Mouse (Mus musculus) macrophage (primary cell): Measurements from ENCODE around the gene Hba-a1. TPM values are rescaled to one million over a fixed set of nuclear protein-coding genes. Genes with fewer than 3 reads are reported as not detected.

Experiments used
- H3K27ac ChIP-seq: fragments of 350-480 bp; formaldehyde crosslinking; 2 replicates; pipeline ENCODE4 v1.9.0; 2021
- H3K36me3 ChIP-seq: fragments of 350-480 bp; formaldehyde crosslinking; 2 replicates; pipeline ENCODE4 v1.9.0; 2021; ENCODE audit errors: inconsistent target
- H3K4me3 ChIP-seq: fragments of 350-480 bp; formaldehyde crosslinking; 2 replicates; pipeline ENCODE4 v1.9.0; 2021; ENCODE audit errors: inconsistent target
- H3K79me2 ChIP-seq: fragments of 350-480 bp; formaldehyde crosslinking; 2 replicates; pipeline ENCODE4 v1.9.0; 2021; ENCODE audit errors: inconsistent target
- WGBS: methylation state at CpG from one replicate; pipeline ENCODE4 v1.1.7; 2026; ENCODE audit warnings: inconsistent platforms; ENCODE audit not compliant: missing documents; 5-methylcytosine and 5-hydroxymethylcytosine counted together
- polyA plus RNA-seq: library from polyadenylated mRNA; stranded (reverse); fragments of 250-400 nt; gene quantifications from 3 replicates; pipeline ENCODE4 v1.2.4, GENCODE M21; 2018; ENCODE audit warnings: inconsistent platforms

Gene Hba-a1
- polyA plus RNA-seq, 1 experiment from 2014 or later: not detected

DNA sequence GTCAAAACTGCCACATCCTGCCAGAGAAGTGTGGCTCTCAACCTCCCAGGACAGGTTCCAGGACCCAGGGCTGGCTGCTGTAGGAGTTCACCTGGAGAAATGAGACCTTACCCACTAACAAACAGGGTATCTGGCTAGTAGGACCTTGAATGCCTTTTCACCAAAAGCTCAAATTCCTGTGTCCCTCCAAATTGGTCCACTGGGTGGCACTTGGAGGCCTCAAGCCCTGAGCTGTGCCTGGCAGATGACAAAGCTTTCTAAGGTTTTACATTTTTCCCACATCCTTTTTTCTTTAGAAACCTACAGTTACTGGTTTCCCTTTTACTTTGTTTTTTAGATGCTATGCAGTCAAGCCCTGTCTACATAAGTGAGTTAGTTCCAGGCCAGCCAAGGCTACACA, 36.2 kb upstream of the Hba-a1 start:
- no peak overlapping the region for H3K27ac ChIP-seq

DNA sequence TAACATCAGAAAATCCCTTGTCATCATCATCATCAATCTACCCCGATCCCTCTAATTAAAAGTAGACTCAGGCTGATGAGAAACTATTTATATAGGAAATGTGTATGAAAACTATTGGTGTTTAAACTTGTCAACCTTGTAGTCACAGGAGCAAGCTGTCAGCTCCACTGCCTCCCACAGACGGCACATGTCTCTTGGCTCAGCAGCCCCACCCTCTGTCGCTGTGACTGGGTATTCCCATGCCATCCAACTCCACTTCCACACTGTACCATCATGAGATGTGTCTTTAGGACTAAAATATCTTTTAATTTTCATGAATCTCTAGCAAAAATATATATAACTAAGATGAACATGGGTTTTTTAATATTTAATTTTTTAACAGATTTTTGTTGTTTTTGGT, 35.0 kb upstream of the Hba-a1 start:
- Histone ChIP-seq H3K79me2 (no peaks in the 10 kb centered on the region), H3K36me3 (peaks cover 59% of the 10 kb centered on the region), H3K4me3 (no peak overlapping the region), H3K27ac (no peak overlapping the region)
- 79% methylated on average over 3 of the region's 3 CpGs for WGBS

More for the DNA sequence above, 36.2 kb upstream of the Hba-a1 start:
- peaks cover 54% of the 10 kb centered on the region for H3K36me3 ChIP-seq
- no peak overlapping the region for H3K4me3 ChIP-seq
- H3K79me2 ChIP-seq: no peaks in the 10 kb centered on the region

DNA sequence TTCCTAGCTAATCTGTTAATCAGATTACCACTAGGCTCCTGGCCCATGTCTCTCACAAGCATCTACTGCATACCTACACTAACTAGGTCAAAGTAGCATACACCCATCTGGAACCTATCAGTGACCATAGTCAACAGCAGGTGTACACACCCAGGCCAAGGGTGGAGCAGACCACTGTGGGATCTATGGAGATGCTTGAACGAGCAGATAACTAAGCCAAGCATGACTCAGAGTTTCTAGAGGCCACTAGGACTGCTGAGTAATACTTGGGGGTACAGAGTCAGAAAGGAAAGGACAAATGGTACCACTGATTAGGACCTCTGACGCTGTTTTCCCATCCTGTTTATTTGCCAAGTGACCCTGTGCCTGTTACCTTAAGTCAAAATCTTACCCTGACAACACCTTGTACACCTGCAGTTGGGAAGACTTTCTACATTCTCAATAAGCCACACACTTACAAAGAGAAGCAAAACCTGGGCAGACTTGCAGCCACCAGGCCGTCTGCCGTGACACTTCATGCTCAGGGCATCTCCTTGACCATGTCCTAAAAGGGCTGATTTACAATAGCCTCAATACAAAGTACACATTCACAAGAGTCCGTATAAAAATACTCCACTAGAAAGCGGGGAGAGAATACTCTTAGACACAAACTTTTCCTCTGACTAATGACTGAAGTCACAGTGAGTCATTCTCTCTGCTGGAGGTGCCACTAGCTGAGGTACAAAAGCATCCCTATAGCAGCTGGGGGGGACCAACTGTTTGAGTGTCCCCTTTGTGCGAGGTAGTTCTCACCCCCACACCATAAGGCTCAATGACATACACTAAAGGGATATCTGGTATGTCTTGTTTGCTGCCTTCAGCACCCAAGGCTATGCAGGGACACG, 32.2 kb upstream of the Hba-a1 start:
- 86% methylated on average over 7 of the region's 8 CpGs for WGBS
- peaks cover 60% of the 10 kb centered on the region for H3K36me3 ChIP-seq

DNA sequence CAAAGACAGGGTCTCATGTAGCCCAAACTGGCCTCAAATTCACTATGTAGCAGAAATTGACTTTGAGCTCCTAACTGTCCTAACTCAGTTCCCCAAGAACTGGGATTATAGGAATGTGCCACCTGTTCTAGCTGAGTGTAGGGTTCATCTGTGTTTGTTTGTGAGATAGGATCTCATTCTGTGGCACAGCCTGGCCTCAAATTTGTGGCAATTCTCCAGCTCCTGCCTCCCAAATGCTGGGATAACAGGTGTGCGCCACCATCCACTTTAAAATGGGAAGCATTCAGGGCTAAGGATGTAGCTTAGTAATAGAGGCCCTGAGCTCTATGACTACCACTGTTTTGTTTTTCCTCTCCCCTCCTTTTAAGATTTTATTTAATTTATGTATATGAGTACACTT, 30.2 kb upstream of the Hba-a1 start:
- H3K36me3 ChIP-seq: peaks cover 46% of the 10 kb centered on the region; the same call in 1 of the 2 replicates
- no peaks in the 10 kb centered on the region for H3K79me2 ChIP-seq
- WGBS: 100% methylated on average over 1 of the region's 1 CpGs
- H3K4me3 ChIP-seq: no peak overlapping the region
- no peak overlapping the region for H3K27ac ChIP-seq

More for the DNA sequence above, 32.2 kb upstream of the Hba-a1 start:
- no peaks in the 10 kb centered on the region for H3K79me2 ChIP-seq
- no peak overlapping the region for H3K27ac ChIP-seq
- no peak overlapping the region for H3K4me3 ChIP-seq

DNA sequence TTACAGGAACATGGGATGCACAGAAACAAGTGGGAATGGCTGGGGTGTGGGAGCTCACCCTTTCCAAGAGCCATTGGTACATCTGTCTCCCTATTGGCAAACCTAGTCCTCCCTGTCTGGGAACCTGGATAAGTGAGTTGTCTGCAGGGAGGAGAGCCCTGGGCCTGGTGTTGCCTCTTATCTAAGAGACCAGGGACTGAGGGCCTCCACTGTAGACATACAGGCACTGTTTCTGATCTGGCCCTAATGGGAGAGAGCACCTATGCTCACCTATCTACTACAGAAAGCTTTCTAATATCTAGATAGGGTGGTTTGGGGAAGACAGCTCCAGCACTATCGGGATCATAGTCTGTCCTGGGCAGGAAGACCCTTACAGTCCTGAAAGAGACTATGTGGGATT, 27.2 kb upstream of the Hba-a1 start:
- WGBS: 95% methylated on average over 1 of the region's 1 CpGs
- no peak overlapping the region for H3K4me3 ChIP-seq
- no peaks in the 10 kb centered on the region for H3K79me2 ChIP-seq
- no peak overlapping the region for H3K27ac ChIP-seq
- peaks cover 29% of the 10 kb centered on the region; the same call in 1 of the 2 replicates for H3K36me3 ChIP-seq

DNA sequence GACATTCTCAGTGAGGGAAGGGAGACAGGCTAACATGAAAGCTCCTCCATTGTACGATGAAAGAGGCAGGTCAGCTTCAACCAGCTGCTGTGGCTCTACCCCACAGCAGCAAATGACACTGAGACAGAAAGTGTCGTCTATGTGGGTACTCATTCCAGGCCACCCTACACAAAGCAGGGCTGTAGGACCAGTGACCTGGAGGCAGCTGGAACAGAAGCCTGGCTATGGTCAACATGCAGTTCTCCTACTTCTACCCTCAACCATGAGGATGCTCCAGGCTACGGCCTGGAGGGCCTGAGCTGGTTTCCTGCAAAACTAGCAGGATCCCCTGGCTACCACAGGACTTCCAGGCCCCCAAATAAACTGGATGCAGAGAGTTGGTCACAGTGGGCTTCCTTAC, 26.7 kb upstream of the Hba-a1 start:
- WGBS: 97% methylated on average over 3 of the region's 3 CpGs
- Histone ChIP-seq H3K27ac (no peak overlapping the region), H3K4me3 (no peak overlapping the region), H3K79me2 (no peaks in the 10 kb centered on the region), H3K36me3 (peaks cover 26% of the 10 kb centered on the region; the same call in 1 of the 2 replicates)

DNA sequence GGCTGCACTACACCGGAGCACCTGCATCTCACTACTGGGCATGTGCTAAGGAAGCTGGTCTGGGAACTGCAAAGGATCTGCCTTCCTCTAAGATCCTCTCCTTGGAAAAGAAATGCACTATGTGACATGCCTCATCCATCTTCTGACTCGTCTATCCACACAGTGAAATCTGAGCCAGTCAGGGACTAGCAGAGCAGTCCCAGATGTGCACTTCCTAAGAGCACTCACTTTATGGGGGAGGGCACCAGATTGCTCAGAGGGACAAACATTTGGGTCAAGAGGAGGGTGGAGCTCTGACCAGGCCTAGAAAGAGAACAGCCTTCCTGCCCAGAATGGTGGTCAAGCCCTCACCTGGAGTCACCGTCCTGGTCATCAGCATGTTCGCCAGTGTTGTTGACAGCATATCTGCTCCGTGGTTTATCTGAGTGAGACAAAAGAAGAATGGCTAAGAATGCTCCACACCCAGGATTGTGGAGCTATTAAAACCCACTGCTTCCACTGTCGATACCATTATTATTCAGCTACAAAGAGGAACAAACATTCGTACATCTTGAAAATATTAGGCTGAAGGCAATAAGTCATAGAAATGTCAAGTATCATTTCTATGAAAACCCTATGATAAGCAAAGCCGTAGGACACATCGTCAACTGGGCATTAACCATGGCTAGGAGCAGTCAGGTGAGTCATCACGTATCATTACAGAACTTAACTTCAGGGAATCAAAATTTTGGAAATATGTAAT, 20.5 kb upstream of the Hba-a1 start:
- Histone ChIP-seq H3K4me3 (no peak overlapping the region), H3K36me3 (peaks cover 3% of the 10 kb centered on the region; the same call in 1 of the 2 replicates), H3K27ac (no peak overlapping the region), H3K79me2 (peaks cover 30% of the 10 kb centered on the region)
- WGBS: 91% methylated on average over 10 of the region's 10 CpGs

DNA sequence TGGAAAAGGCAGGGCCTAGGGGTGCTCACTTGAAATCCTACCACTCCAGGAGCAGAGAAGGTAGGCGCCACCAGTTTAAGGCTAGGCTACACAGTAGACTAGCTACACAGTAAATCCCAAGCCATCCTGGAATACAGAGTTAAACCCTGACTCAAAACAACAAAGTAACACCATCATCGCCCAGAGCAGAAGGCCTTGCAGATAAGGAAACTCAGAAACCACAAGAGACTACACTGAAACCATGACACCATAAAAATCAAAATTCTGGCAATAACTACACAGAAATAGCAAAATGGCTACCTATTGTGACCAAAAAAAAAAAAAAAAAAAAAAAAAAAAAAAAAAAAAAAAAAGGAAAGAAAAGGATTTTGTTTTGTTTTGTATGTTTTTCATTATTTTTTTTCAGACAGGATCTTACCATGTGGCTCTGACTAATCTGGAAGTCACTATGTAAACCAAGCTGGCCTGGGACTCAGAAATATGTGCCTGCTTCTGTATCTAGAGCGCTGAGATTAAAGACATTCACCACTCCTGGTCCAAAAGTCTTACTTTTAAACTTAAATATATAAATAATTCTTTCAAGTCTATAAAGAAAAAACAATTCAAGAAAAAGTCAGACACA, 18.1 kb upstream of the Hba-a1 start:
- WGBS: 88% methylated on average over 3 of the region's 3 CpGs
- Histone ChIP-seq H3K4me3 (no peak overlapping the region), H3K36me3 (peaks cover 1% of the 10 kb centered on the region; the same call in 1 of the 2 replicates), H3K79me2 (peaks cover 30% of the 10 kb centered on the region), H3K27ac (no peak overlapping the region)

DNA sequence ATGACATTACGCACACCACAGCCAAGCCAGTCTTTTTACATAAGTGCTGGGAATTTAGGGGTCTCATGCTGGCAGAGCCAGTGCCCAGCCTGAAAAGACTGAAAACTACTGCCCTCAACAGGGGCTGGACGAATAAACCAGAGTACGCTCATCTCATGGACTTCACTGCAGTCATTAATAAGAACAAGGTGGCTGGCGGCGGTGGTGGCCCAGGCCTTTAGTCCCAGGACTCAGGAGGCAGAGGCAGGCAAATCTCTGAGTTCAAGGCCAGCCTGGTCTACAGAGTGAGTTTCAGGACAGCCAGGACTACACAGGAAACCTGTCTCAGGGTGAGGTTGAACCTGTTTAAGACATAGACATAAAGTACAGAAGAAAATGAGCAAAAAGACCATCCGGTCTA, 17.1 kb upstream of the Hba-a1 start:
- Histone ChIP-seq H3K36me3 (no peaks in the 10 kb centered on the region; the same call in 1 of the 2 replicates), H3K27ac (no peak overlapping the region), H3K79me2 (peaks cover 30% of the 10 kb centered on the region), H3K4me3 (no peak overlapping the region)
- WGBS: 92% methylated on average over 5 of the region's 6 CpGs

DNA sequence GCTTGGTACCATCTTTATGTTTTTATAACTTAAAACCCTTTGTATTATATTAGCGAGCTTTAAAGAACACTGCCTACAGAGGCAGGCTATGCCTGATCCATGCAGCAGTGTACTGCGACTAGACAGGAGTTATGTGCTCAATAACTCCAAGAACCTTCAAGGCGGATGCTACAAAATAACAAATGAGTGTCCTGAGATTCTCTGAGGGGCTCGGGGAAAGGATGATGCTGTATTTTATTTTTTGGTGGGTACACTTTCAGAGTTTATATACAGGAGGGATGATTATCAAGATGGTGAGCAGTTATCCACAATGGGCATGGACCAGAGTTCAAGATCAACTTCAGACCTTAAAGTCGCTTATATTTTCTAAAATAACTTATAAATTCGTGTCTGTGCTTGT, 16.5 kb upstream of the Hba-a1 start:
- Histone ChIP-seq H3K4me3 (peak overlapping the region; percentile 83), H3K79me2 (peaks cover 30% of the 10 kb centered on the region), H3K27ac (peak overlapping the region; percentile 52), H3K36me3 (no peaks in the 10 kb centered on the region; the same call in 1 of the 2 replicates)
- 37% methylated on average over 6 of the region's 6 CpGs for WGBS

DNA sequence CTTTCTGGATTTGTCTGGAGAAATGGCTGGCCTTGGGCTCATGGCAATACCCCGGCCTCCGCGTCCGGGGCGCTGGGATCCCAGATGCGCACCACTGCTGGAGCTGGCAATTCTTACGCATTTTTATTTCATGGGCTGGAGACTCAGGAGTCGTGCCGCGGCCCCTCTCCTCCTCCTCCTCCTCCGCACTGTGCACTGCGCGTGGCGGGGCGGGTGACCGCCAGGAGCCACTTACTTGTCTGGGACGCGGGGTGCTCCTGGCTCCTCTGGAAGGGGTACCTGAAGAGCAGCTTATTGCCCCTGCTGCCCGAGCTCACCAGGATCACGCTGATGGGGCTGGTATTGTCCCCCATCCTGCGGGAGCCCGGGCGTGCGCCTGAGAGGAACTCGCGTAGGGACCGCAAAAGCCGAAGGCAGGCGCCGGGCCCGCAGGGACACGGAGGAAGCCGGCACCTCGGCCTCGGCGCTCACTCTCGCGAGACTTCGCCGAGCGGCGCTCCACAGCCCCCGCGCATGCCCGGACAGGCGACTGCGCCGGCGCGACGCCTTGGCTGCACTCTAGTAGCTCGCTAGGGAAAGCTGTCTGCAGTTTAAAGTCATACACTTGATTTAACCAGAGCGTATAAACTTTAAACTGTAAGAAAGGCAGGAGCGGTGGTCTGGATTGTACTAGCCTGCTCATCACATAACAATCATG, 16.0 kb upstream of the Hba-a1 start, which contains the start of gene Nprl3:
Gene Nprl3 (minus strand): TSS at position 520 of the 697 bp plus-strand sequence.
- H3K27ac ChIP-seq: peak within 1 kb of the TSS; percentile 52
- H3K4me3 ChIP-seq: peak within 1 kb of the TSS; percentile 83
- 0% methylated on average over 50 of the region's 54 CpGs for WGBS
- peaks cover 30% of the 10 kb centered on the region for H3K79me2 ChIP-seq
- H3K36me3 ChIP-seq: no peaks in the 10 kb centered on the region; the same call in 1 of the 2 replicates

DNA sequence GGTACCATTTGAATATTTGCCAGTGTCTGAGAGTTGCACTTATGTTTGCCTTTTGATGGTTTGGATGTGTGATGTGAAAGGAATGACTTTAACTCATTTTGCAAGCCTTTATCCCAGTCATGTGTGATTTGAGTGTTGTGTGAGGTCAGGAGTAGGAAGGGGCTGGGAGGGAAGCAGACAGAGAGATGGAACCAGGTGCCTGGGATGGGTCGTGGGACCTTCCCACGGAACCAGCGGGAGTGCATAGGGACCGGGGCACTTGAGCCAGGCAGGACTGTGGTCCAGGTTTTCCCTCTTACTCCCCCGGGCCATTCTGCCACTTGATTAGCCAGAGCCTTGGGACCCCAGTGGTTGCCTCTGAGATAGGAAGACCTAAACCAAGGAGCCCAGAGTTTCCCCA, 15.3 kb upstream of the Hba-a1 start:
- Histone ChIP-seq H3K4me3 (peak overlapping the region; percentile 8; the same call in 1 of the 2 replicates), H3K79me2 (peaks cover 30% of the 10 kb centered on the region), H3K27ac (no peak overlapping the region)

DNA sequence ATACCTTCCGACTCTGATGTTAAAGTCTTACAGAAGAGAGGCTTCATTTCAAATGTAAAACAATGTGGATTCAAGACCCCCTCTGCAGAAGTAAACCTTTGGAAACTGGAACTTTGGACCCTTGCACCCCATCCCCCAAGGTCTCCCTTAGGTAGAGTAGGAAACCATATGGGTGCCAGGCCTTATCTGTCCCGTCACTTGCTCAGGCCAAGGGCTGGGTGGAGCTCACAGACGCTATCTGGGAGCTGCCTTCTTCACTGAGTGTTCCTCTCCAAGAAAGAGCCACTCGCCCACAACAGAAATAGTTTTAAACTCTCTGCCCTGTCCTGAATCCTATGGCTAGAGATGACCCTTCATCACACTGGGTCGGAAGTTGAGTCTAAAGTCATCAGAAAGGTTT, 14.4 kb upstream of the Hba-a1 start:
- Histone ChIP-seq H3K36me3 (no peaks in the 10 kb centered on the region), H3K4me3 (no peak overlapping the region), H3K79me2 (peaks cover 26% of the 10 kb centered on the region), H3K27ac (no peak overlapping the region)
- WGBS: 93% methylated on average over 5 of the region's 5 CpGs

More for the DNA sequence above, 15.3 kb upstream of the Hba-a1 start:
- H3K36me3 ChIP-seq: no peaks in the 10 kb centered on the region
- WGBS: 45% methylated on average over 3 of the region's 5 CpGs

DNA sequence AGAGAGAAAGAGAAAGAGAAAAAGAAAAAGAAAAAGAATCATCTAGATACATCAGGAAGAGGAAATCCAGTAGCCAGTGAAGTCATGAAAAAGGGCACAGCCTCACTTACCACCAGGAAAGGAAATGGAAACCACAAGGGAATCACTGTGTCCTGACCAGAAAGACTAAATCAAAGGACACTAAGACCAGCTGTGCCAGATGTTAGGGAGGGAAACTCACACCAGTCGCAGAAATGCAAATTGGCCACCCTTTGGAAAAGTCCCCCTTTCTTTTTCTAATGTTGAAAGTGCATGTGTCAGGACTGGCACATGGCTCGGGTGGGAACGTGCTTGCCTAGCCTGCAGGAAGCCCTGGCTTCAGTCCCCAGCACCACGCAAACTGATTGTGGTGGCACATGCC, 12.1 kb upstream of the Hba-a1 start:
- WGBS: 44% methylated on average over 4 of the region's 4 CpGs

More for the DNA sequence above, 12.1 kb upstream of the Hba-a1 start:
- Histone ChIP-seq H3K79me2 (peaks cover 8% of the 10 kb centered on the region), H3K27ac (no peak overlapping the region), H3K4me3 (no peak overlapping the region), H3K36me3 (no peaks in the 10 kb centered on the region)
